Mouse (Mus musculus) cortical plate, adult 2 months (tissue): ENCODE data around the gene Ankrd44.

Experiments
- CTCF ChIP-seq: fragments of 200-500 bp; IDR thresholded peaks from 2 replicates; pipeline ENCODE4 v1.5.1; 2011; ENCODE audit warnings: mild to moderate bottlenecking, control low read depth, low read length; ENCODE audit not compliant: insufficient read depth; ENCODE audit errors: extremely low read depth
- POLR2A ChIP-seq: fragments of 200-500 bp; IDR thresholded peaks from 2 replicates; pipeline ENCODE4 v1.6.1; 2011; ENCODE audit warnings: mild to moderate bottlenecking, low read length, control low read depth; ENCODE audit not compliant: insufficient read depth; ENCODE audit errors: extremely low read depth

- TF ChIP-seq CTCF (no peak), POLR2A (no peak)
Measured at GRCm38 (mm10) chr1:54794709-54795108, 131.5 kb downstream of the Ankrd44 start.
